Mouse (Mus musculus) heart, embryonic 13.5 days (tissue): ENCODE data around the gene Pak4. TPM values are rescaled to one million over a fixed set of nuclear protein-coding genes. Genes with fewer than 3 reads are reported as not detected.

Experiments used
- microRNA-seq: library from miRNA; unstranded; fragments of <30 nt; microRNA quantifications from one replicate; pipeline ENCODE4, GENCODE M21; 2016
- polyA plus RNA-seq: library from polyadenylated mRNA; unstranded; fragments of >200 nt; fragmentation: Nextera tagmentation; extraction: Ambion mirVana; gene quantifications from 2 replicates; pipeline ENCODE4 v1.2.1, GENCODE M21; 2015

Pak4 gene
- polyA plus RNA-seq, 1 experiment from 2014 or later, result 27.9 TPM

Small RNAs within 50 kb of the gene (microRNA-seq; reads per million reads assigned to microRNA genes)
- gene Mir7049, result 1.0 reads per million

Other genes with a start within 250 kb of the Pak4 start
- gene Rps16, start 247.5 kb downstream of the Pak4 start, polyA plus RNA-seq, result 599 and 651 TPM in 2 replicates
- gene Plekhg2, start 225.6 kb downstream of the Pak4 start, polyA plus RNA-seq, result 43.5 and 49.3 TPM in 2 replicates
- gene Zfp36, start 217.9 kb downstream of the Pak4 start, polyA plus RNA-seq, result 11.9 and 13.6 TPM in 2 replicates
- gene Med29, start 205.5 kb downstream of the Pak4 start, polyA plus RNA-seq, result 49.9 and 54.2 TPM in 2 replicates
- gene Paf1, start 205.2 kb downstream of the Pak4 start, polyA plus RNA-seq, result 73.4 and 75.1 TPM in 2 replicates
- 6.9 and 8.4 TPM in 2 replicates for gene Gmfg, start 160.7 kb downstream of the Pak4 start, polyA plus RNA-seq
- gene Lrfn1, start 146.2 kb downstream of the Pak4 start, polyA plus RNA-seq, result 0.94 and 1.1 TPM in 2 replicates
- not detected in 2 replicates for gene Ifnl2, start 87.7 kb downstream of the Pak4 start, polyA plus RNA-seq
- gene Ifnl3, start 75.3 kb downstream of the Pak4 start, polyA plus RNA-seq, result not detected in 2 replicates
- not detected in 2 replicates for gene Sycn, start 57.3 kb downstream of the Pak4 start, polyA plus RNA-seq
- not detected in 2 replicates for gene Nccrp1, start 50.9 kb downstream of the Pak4 start, polyA plus RNA-seq
- gene Samd4b, start within 50 bp of the Pak4 start, polyA plus RNA-seq, result 18.7 and 23.3 TPM in 2 replicates
- gene Acp7, start 33.1 kb upstream of the Pak4 start, polyA plus RNA-seq, result not detected in 2 replicates
- gene Fbxo27, start 94.7 kb upstream of the Pak4 start, polyA plus RNA-seq, result 4.2 and 4.7 TPM in 2 replicates
- gene Fbxo17, start 118.6 kb upstream of the Pak4 start, polyA plus RNA-seq, result 10.6 and 11.4 TPM in 2 replicates
- gene Mrps12, start 143.6 kb upstream of the Pak4 start, polyA plus RNA-seq, result 108 and 117 TPM in 2 replicates
- gene Sars2, start 143.8 kb upstream of the Pak4 start, polyA plus RNA-seq, result 20.2 and 20.4 TPM in 2 replicates
- gene Ccer2, start 158.0 kb upstream of the Pak4 start, polyA plus RNA-seq, result not detected in 2 replicates
- 48.9 and 51.5 TPM in 2 replicates for gene Sirt2, start 168.6 kb upstream of the Pak4 start, polyA plus RNA-seq
- 30.5 and 32.7 TPM in 2 replicates for gene Nfkbib, start 169.3 kb upstream of the Pak4 start, polyA plus RNA-seq
- gene Rinl, start 190.8 kb upstream of the Pak4 start, polyA plus RNA-seq, result 2.7 and 3.6 TPM in 2 replicates
- gene Hnrnpl, start 210.4 kb upstream of the Pak4 start, polyA plus RNA-seq, result 168 TPM in 2 replicates
- 169 and 182 TPM in 2 replicates for gene Ech1, start 227.0 kb upstream of the Pak4 start, polyA plus RNA-seq
- gene Lgals4, start 235.7 kb upstream of the Pak4 start, polyA plus RNA-seq, result 4.3 and 5.6 TPM in 2 replicates